Mouse (Mus musculus): ENCODE results near the gene Lix1. TPM values are rescaled to one million over a fixed set of nuclear protein-coding genes. Genes with fewer than 3 reads are reported as not detected.

Lix1 gene
- under 1 TPM; 0.35 to 0.66 TPM for polyA plus RNA-seq (2017; shearing (Covaris generic))

GRCm38 (mm10) chr17:17402222-17403004, at the start of gene Lix1:
Lix1 (plus strand) TSS chr17:17402672.

GRCm38 (mm10) chr17:17373918-17374910, 28.3 kb upstream of the Lix1 start, which contains the start of gene Riok2:
Riok2 (plus strand) TSS chr17:17374309.

Other genes starting within 250 kb of the Lix1 start
- 10 to 100 TPM; 22.1 to 28.8 TPM for gene Riok2, start 28.4 kb upstream of the Lix1 start, polyA plus RNA-seq (2017; shearing (Covaris generic))
- 10 to 100 TPM; 30.3 to 40.7 TPM for gene Lnpep, start 222.4 kb downstream of the Lix1 start, polyA plus RNA-seq (2017; shearing (Covaris generic))